Mouse (Mus musculus) ES-E14 (cell line): Measurements from ENCODE around the gene Esam. TPM values are rescaled to one million over a fixed set of nuclear protein-coding genes. Genes with fewer than 3 reads are reported as not detected.
A peak's percentile ranks its signal among the peaks of the same experiment; 100 is the strongest.

Source experiments
- DNase-seq: peaks from one replicate; pipeline ENCODE4 v3.0.0-alpha.2; 2013; ENCODE audit warnings: low read depth, low spot score
- H3K27ac ChIP-seq: 2 replicates; pipeline ENCODE4 v1.5.1; 2012; ENCODE audit warnings: low read depth, mild to moderate bottlenecking, low read length, moderate library complexity, mixed read lengths; ENCODE audit not compliant: poor library complexity, insufficient read depth, severe bottlenecking
- H3K36me3 ChIP-seq: 2 replicates; pipeline ENCODE4 v1.6.1; 2012; ENCODE audit warnings: mild to moderate bottlenecking, low read length, moderate library complexity, mixed read lengths; ENCODE audit not compliant: control insufficient read depth, poor library complexity, insufficient read depth, severe bottlenecking
- H3K4me1 ChIP-seq, 2 experiments: fragments of 150-350 bp in 1 of 2; sonication (generic) in 1 of 2; 2 replicates each; pipeline ENCODE4 v1.6.1; 2012; ENCODE audit warnings: low read length in 2 of 2, mild to moderate bottlenecking in 1 of 2, mixed read lengths in 1 of 2; ENCODE audit not compliant: control insufficient read depth in 2 of 2, insufficient read depth in 2 of 2, poor library complexity in 1 of 2
- H3K4me3 ChIP-seq, 2 experiments: fragments of 150-350 bp in 1 of 2; sonication (generic) in 1 of 2; 2 replicates each; pipeline ENCODE4 v1.5.1; 2012; ENCODE audit warnings: low read length in 2 of 2, low read depth in 1 of 2, mild to moderate bottlenecking in 1 of 2, mixed read lengths in 1 of 2; ENCODE audit not compliant: insufficient read depth in 1 of 2, poor library complexity in 1 of 2, severe bottlenecking in 1 of 2
- H3K9ac ChIP-seq: 2 replicates; pipeline ENCODE4 v1.6.1; 2012; ENCODE audit warnings: low read depth, mild to moderate bottlenecking, low read length, mixed read lengths; ENCODE audit not compliant: poor library complexity, insufficient read depth, severe bottlenecking
- H3K9me3 ChIP-seq: fragments of 150-350 bp; sonication (generic); 2 replicates; pipeline ENCODE4 v1.6.1; 2012; ENCODE audit warnings: low read depth, mild to moderate bottlenecking, low read length; ENCODE audit not compliant: control insufficient read depth, insufficient read depth
- CHD2 ChIP-seq: IDR thresholded peaks from 2 replicates; pipeline ENCODE4 v1.6.1; 2014; ENCODE audit warnings: mild to moderate bottlenecking, low read depth, low read length, inconsistent platforms
- HCFC1 ChIP-seq: IDR thresholded peaks from 2 replicates; pipeline ENCODE4 v1.6.1; 2012; ENCODE audit warnings: low read length, inconsistent platforms, borderline replicate concordance; ENCODE audit not compliant: insufficient read depth
- MAFK ChIP-seq: IDR thresholded peaks from 2 replicates; pipeline ENCODE4 v1.6.1; 2014; ENCODE audit warnings: mild to moderate bottlenecking, low read depth, low read length, inconsistent platforms; ENCODE audit not compliant: insufficient read depth
- ZC3H11A ChIP-seq: IDR thresholded peaks from 2 replicates; pipeline ENCODE4 v1.6.1; 2012; ENCODE audit warnings: low read depth, mild to moderate bottlenecking, inconsistent platforms, low read length, borderline replicate concordance
- ZNF384 ChIP-seq: IDR thresholded peaks from 2 replicates; pipeline ENCODE4 v1.6.1; 2012; ENCODE audit warnings: low read depth, low read length, inconsistent platforms
- in situ Hi-C, 2 experiments: fragments of 600-800 bp; cut with MboI; formaldehyde crosslinking; loops; one replicate each; pipeline ENCODE4 v1.15.1; 2025; ENCODE audit warnings: low sequenced_read_pairs in 2 of 2, inconsistent platforms in 1 of 2; ENCODE audit not compliant: unreplicated experiment in 2 of 2
- total RNA-seq: library from RNA; depleted of rRNA; stranded (reverse); fragments of 300-350 nt; gene quantifications from 2 replicates; pipeline ENCODE4 v1.2.3, GENCODE M21; 2012; rRNA removed

The Esam gene
- total RNA-seq, 1 experiment, result 6.5 TPM

GRCm38 (mm10) chr9:37576436-37576930 is 48.6 kb downstream of the Esam start:
- Histone ChIP-seq H3K9ac (peak overlapping the region; percentile 39; the same call in 1 of the 2 replicates), H3K36me3 (no peaks in the 10 kb centered on the region), H3K9me3 (no peaks in the 10 kb centered on the region), H3K4me3 (peak overlapping the region; percentile 52 to 53; a peak in 3 of 4 replicates), H3K27ac (no peak overlapping the region), H3K4me1 (peaks cover 0 to 5% of the 10 kb centered on the region in 2 experiments; a peak in 1 of 4 replicates)
- TF ChIP-seq HCFC1 (no peak), MAFK (peak; percentile 75; the same call in 1 of the 2 replicates)
- DNase-seq, result no peak
- in situ Hi-C loops, result no loop called here

DNA sequence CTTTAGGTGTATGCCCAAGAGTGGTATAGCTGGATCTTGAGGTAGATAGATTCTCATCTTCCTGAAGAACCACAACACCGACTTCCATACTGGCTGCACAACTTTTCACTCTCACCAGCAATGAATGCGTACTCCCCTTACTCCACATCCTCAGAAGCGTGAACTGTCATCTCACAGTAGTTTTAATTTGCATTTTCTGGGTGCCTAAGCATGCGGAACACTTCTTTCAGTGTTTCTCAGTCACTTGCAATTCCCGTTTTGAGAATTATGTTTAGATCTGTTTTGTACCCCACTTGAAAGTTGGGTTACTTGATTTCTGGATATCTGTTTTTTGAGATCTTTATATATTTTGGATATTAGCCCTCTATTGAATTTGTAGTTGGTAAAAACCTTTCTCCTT is 55.7 kb downstream of the Esam start:
- no peak overlapping the region for H3K27ac ChIP-seq
- H3K4me1 ChIP-seq, result no peaks in the 10 kb centered on the region
- no peak overlapping the region for H3K4me3 ChIP-seq
- H3K9ac ChIP-seq, result no peak overlapping the region
- no peak for DNase-seq
- H3K36me3 ChIP-seq, result no peaks in the 10 kb centered on the region
- H3K9me3 ChIP-seq, result no peaks in the 10 kb centered on the region
- in situ Hi-C loops, result no loop called here
- TF ChIP-seq CHD2 (no peak), ZC3H11A (no peak), HCFC1 (no peak), ZNF384 (no peak), MAFK (no peak)

DNA sequence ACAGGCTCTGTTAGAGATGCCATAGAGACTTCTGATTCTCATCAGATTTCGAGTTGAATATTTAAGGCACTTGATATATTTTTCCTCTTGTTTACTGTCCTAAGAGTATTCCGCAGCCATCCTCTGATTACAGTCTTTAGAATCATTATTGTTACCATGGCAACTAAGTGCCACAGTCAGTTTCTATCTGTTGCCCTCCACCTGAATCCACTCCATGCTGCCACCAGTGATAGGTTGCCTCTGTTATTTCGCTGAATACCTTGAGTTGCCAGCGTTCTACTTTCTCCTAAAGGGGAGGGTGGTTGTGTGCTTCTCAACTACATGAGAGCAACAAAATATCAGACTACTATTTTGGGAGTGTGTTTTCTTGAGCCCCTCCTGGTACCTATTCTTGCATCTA is 58.8 kb downstream of the Esam start:
- in situ Hi-C loops, result no loop called here
- no peak for TF ChIP-seq ZC3H11A
- no peak for TF ChIP-seq CHD2
- TF ChIP-seq MAFK, result no peak
- TF ChIP-seq ZNF384, result no peak
- TF ChIP-seq HCFC1, result no peak
- no peak for DNase-seq

More for the DNA sequence above, 58.8 kb downstream of the Esam start:
- no peaks in the 10 kb centered on the region for H3K36me3 ChIP-seq
- H3K9ac ChIP-seq, result no peak overlapping the region
- H3K4me1 ChIP-seq, result no peaks in the 10 kb centered on the region
- no peak overlapping the region for H3K27ac ChIP-seq
- H3K9me3 ChIP-seq, result no peaks in the 10 kb centered on the region
- no peak overlapping the region for H3K4me3 ChIP-seq

Other genes with a start within 250 kb of the Esam start
- 6.7 and 6.9 TPM in 2 replicates for gene Ccdc15, start 179.6 kb upstream of the Esam start, total RNA-seq
- gene Hepacam, start 160.7 kb upstream of the Esam start, total RNA-seq, result 0.32 and 0.36 TPM in 2 replicates
- 10.8 and 11.2 TPM in 2 replicates for gene Robo4, start 126.2 kb upstream of the Esam start, total RNA-seq
- gene Robo3, start 94.8 kb upstream of the Esam start, total RNA-seq, result 1.2 and 1.4 TPM in 2 replicates
- gene Msantd2, start 38.8 kb upstream of the Esam start, total RNA-seq, result 66.9 and 81.3 TPM in 2 replicates
- gene Vsig2, start 11.2 kb downstream of the Esam start, total RNA-seq, result 4.8 and 6.7 TPM in 2 replicates
- gene Nrgn, start 24.8 kb downstream of the Esam start, total RNA-seq, result 0.40 and 0.63 TPM in 2 replicates
- gene Siae, start 27.6 kb downstream of the Esam start, total RNA-seq, result 8.5 and 13.7 TPM in 2 replicates
- gene Spa17, start 85.6 kb downstream of the Esam start, total RNA-seq, result 0.95 and 2.7 TPM in 2 replicates
- gene Tbrg1, start 129.2 kb downstream of the Esam start, total RNA-seq, result 84.1 and 120 TPM in 2 replicates
- 0.13 TPM in 1 of 2 replicates, not detected in the other for gene Panx3, start 141.2 kb downstream of the Esam start, total RNA-seq
- gene Olfr160, start 188.2 kb downstream of the Esam start, total RNA-seq, result not detected in 2 replicates
- 0.22 TPM in 1 of 2 replicates, not detected in the other for gene Olfr874, start 217.0 kb downstream of the Esam start, total RNA-seq
- gene Olfr875, start 243.8 kb downstream of the Esam start, total RNA-seq, result not detected in 2 replicates